Mouse (Mus musculus) heart, postnatal 10 days (tissue): Measurements from ENCODE around the gene Arl15. TPM values are rescaled to one million over a fixed set of nuclear protein-coding genes. Genes with fewer than 3 reads are reported as not detected.

Experiments used
- DNase-seq, 2 experiments: peaks; one replicate each; pipeline ENCODE4 v3.0.0; 2021
- intact Hi-C: fragments of 180-260 bp; cut with DNase I; formaldehyde crosslinking; loops from one replicate; pipeline ENCODE4 v1.15.1; 2025
- total RNA-seq, 2 experiments: library from RNA; stranded (reverse); gene quantifications; 2 replicates each; pipeline ENCODE4 v1.2.3; 2021

Arl15 gene
- total RNA-seq, 2 experiments from 2014 or later = 15.9 to 18.0 TPM

GRCm38 (mm10) chr13:113864893-113865292 is 70.6 kb downstream of the Arl15 start:
- intact Hi-C loops = loop anchor here (1.0 to 5.0 kb wide), 5 partner anchors 71 to 657 kb away; partner anchors contain the start of gene Arl15
- DNase-seq = peak; percentile 65 to 78

DNA sequence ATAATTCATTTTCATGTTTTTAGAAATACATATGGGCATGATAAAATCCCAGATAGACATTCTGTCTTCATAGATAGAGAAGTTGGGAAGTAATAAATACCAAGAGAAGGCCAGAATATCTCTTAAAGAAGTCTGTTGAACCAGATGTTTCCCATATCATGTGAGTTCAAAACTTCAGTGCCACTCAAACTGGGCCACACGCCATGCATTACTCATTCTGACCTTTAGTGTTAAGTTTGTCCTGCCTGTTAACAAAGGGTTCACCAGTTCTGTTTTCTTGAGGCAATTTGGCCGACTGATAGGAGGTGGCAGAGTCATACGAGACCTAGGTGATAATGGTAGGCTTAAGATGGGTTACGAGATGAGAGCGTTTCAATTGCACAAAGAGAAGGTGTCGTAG is 71.1 kb downstream of the Arl15 start:
- peak; percentile 24 to 30 for DNase-seq
- intact Hi-C loops = loop anchor here (1.0 to 5.0 kb wide), 5 partner anchors 71 to 657 kb away; partner anchors contain the start of gene Arl15

DNA sequence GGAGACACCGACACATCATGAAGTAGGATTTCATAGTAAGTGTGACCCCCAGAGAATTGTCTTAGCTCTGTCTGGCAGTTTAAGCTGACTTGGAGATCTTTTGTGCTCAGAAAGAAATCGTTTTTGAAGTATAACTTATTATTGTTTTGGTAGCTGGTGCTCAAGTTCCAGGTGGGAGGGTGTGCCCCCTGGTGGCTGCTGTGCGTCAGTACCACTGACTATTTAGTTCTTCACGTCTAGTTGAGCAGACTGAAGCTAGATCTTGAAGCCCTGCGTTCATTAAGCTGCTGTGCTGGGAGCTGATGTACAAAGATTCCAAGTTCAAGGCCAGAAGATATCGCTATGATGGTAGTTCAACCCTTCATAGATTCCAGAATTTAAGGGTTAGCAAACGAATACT is 71.5 kb downstream of the Arl15 start:
- DNase-seq = peak; percentile 68 to 79
- intact Hi-C loops = loop anchor here (1.0 to 5.0 kb wide), 5 partner anchors 72 to 656 kb away; partner anchors contain the start of gene Arl15

DNA sequence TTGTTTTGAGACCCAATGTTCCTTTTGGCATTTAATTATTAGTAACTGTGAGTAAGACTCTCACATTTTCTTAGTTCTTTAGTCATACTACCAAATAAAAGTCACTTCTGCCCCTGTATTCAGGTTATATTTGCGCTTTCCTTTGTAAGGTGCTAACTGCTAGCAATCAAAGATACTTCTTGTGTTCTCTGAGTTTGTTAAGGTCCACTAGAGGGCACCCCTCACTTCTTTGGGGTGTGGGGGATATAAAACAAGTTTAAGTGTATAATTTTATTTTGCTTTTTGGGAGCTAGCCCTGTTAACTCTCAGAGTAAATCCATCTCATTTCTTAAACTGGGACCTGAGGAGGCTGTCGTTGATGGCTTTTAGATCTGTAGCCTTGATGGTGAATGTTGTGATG is 73.4 kb downstream of the Arl15 start:
- DNase-seq = peak in 1 of 2 experiments; percentile 38
- intact Hi-C loops = loop anchor here (5.0 kb wide), 2 partner anchors 600 to 655 kb away; no protein-coding TSS in a partner anchor

- intact Hi-C loops = loop anchor here (5.0 to 10.0 kb wide), 6 partner anchors 205 to 1095 kb away; no protein-coding TSS in a partner anchor
- DNase-seq = peak; percentile 63 to 78
Measured at GRCm38 (mm10) chr13:113869212-113870205, 75.2 kb downstream of the Arl15 start.

DNA sequence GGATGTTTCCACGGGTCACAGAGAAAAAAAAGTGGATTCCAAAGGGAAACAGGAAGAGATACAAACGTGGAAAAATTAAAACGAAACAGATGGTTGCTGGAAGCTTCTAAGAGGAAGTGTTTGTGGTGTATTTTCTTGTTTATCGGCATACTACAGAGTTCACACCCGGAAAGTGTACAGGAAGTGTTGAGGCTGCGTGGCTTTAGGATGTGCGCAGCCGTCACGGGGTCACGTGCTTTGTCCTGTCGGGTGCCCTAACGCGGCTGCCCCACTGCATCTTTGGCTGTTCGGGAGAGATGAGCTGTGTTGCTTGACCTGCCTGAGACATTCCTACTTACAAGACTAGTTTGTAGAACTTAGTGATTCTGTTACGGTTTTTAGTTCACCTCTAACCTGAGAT is 76.1 kb downstream of the Arl15 start:
- intact Hi-C loops = loop anchor here (10.0 kb wide), 4 partner anchors 204 to 1094 kb away; no protein-coding TSS in a partner anchor
- DNase-seq = peak in 1 of 2 experiments; percentile 30

GRCm38 (mm10) chr13:113871853-113872252 is 77.5 kb downstream of the Arl15 start:
- DNase-seq = peak; percentile 81 to 88
- intact Hi-C loops = loop anchor here (10.0 kb wide), 4 partner anchors 203 to 1093 kb away; no protein-coding TSS in a partner anchor

- intact Hi-C loops = loop anchor here (2.0 to 10.0 kb wide), 6 partner anchors 199 to 1089 kb away; no protein-coding TSS in a partner anchor
- DNase-seq = no peak
Measured at GRCm38 (mm10) chr13:113875724-113876123, 81.4 kb downstream of the Arl15 start.

DNA sequence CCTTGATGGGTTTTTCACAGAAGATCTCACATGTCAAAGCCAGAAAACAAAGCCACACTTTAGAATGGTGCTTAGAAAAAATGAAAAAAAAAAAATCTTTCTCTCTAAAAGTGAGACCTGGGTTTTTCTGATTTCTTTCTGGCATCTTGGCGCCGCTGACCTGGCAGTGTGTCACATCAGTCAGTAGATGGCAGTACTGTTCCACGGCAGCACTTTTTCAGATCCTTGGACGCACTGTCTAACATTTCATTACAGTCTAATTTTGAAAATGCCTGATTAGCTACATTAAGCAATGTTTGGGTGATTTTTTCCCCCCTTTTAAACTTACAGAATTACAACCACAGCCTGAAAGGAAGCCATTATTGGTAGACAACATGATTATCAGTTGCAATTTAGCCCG is 83.1 kb downstream of the Arl15 start:
- intact Hi-C loops = loop anchor here (1.0 to 10.0 kb wide), 7 partner anchors 197 to 1087 kb away; no protein-coding TSS in a partner anchor
- peak; percentile 75 to 82 for DNase-seq

GRCm38 (mm10) chr13:113878571-113878970 is 84.3 kb downstream of the Arl15 start:
- intact Hi-C loops = loop anchor here (10.0 kb wide), 4 partner anchors 196 to 1086 kb away; no protein-coding TSS in a partner anchor
- DNase-seq = no peak

- intact Hi-C loops = loop anchor here (10.0 kb wide), 4 partner anchors 195 to 1085 kb away; no protein-coding TSS in a partner anchor
- DNase-seq = no peak
Measured at GRCm38 (mm10) chr13:113879651-113880327, 85.5 kb downstream of the Arl15 start.

GRCm38 (mm10) chr13:113880564-113881171 is 86.4 kb downstream of the Arl15 start:
- intact Hi-C loops = no loop called here
- no peak for DNase-seq

DNA sequence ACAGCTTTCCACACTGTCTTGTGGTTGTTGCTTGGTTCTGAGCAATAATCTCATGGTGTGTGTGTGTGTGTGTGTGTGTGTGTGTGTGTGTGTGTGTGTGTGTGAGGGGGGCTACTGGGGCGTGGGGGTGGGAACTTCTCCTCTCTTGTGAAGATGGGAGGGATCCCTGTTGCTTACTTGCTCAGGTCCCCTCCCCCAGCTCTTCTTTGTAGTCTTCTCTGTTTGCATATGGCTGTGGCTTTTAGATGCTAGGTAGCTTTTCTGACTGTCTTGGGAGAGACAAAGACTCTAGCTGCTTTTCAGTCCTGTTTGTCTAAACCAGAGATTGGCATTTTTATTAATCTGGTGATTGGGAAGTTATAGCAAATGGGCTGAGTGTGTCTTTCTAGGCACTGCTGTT is 88.7 kb downstream of the Arl15 start:
- no peak for DNase-seq
- intact Hi-C loops = no loop called here

DNA sequence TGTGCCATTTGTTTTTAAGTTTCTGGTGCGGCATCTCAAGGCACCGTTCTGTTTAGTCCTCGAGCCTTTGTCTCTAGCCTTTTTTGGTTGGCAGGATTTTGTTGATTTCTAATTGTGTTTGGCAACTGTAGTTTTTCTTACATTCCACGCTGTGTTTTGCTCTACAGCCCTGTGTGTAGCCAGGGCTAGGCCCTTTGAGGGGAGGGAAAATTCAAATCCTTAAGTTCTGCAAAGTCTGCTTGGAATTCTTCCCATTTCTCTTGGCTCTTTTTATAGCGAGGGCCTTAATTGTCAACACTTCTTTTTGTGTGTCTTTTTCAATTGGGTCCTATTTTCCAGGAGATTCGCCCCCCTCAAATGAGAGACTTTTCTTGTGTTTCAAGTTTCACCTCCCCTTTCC is 92.8 kb downstream of the Arl15 start:
- DNase-seq = no peak
- intact Hi-C loops = no loop called here

- DNase-seq = no peak
- intact Hi-C loops = no loop called here
Measured at GRCm38 (mm10) chr13:113888126-113888525, 93.8 kb downstream of the Arl15 start.

DNA sequence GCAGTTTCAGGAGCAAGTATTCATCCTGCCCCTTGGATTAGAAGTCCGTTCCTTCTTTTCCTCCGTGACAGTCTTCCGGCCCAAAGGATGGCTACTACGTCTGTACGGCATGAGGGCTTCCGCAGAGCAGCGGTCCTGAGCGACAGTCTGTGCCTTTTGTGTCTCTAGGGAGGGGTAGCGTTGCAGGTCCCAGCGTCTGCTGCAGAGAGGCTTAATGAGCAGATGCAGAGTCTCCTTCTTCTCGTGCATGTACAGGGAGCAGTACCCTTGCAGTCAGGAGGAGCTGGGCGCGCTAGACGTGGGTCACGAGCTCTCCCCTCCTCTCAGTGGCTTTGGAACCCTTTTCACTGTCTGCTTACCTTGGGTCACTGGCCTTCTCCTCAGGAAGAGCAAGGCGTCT is 94.4 kb downstream of the Arl15 start:
- intact Hi-C loops = no loop called here
- no peak for DNase-seq

GRCm38 (mm10) chr13:113889140-113890055 is 95.1 kb downstream of the Arl15 start:
- DNase-seq = no peak
- intact Hi-C loops = no loop called here

GRCm38 (mm10) chr13:113896684-113897083 is 102.4 kb downstream of the Arl15 start:
- intact Hi-C loops = no loop called here
- DNase-seq = no peak

GRCm38 (mm10) chr13:113897498-113897897 is 103.2 kb downstream of the Arl15 start:
- DNase-seq = no peak
- intact Hi-C loops = no loop called here
